Mouse (Mus musculus) hindbrain, embryonic 16.5 days (tissue): ENCODE data around the gene Rsu1. TPM values are rescaled to one million over a fixed set of nuclear protein-coding genes. Genes with fewer than 3 reads are reported as not detected.

Source experiments
- ATAC-seq: fragments of 200-750 bp; cut with Nextera tagmentation; 2 replicates; pipeline ENCODE4 v1.8.0; 2017; ENCODE audit warnings: moderate TSS enrichment, moderate library complexity
- H3K27ac ChIP-seq: fragments of 300-500 bp; sonication (generic); 2 replicates; pipeline ENCODE4 v1.5.1; 2014; ENCODE audit warnings: low read depth, mild to moderate bottlenecking, control low read depth, low read length, moderate library complexity
- H3K27me3 ChIP-seq: fragments of 300-500 bp; sonication (generic); replicated peaks from 2 replicates; pipeline ENCODE4 v1.6.1; 2014; ENCODE audit warnings: low read length; ENCODE audit not compliant: control insufficient read depth, insufficient read depth
- H3K36me3 ChIP-seq: fragments of 300-500 bp; sonication (generic); 2 replicates; pipeline ENCODE4 v1.6.1; 2014; ENCODE audit warnings: mild to moderate bottlenecking, low read length, moderate library complexity, mixed read lengths; ENCODE audit not compliant: control insufficient read depth, insufficient read depth
- H3K4me1 ChIP-seq: fragments of 300-500 bp; sonication (generic); 2 replicates; pipeline ENCODE4 v1.6.1; 2014; ENCODE audit warnings: low read depth, low read length; ENCODE audit not compliant: control insufficient read depth, insufficient read depth
- H3K4me2 ChIP-seq: fragments of 300-500 bp; sonication (generic); 2 replicates; pipeline ENCODE4 v1.6.1; 2014; ENCODE audit warnings: mild to moderate bottlenecking, low read length, control low read depth, moderate library complexity
- H3K4me3 ChIP-seq: fragments of 300-500 bp; sonication (generic); 2 replicates; pipeline ENCODE4 v1.5.1; 2014; ENCODE audit warnings: mild to moderate bottlenecking, low read length, control low read depth, moderate library complexity
- H3K9ac ChIP-seq: fragments of 300-500 bp; sonication (generic); 2 replicates; pipeline ENCODE4 v1.6.1; 2014; ENCODE audit warnings: low read depth, mild to moderate bottlenecking, control low read depth, low read length, moderate library complexity
- H3K9me3 ChIP-seq: fragments of 300-500 bp; sonication (generic); 2 replicates; pipeline ENCODE4 v1.6.1; 2014; ENCODE audit warnings: mild to moderate bottlenecking, low read length, moderate library complexity; ENCODE audit not compliant: control insufficient read depth
- WGBS: fragments of 180-500 bp; shearing (Covaris S2); extraction: QIAGEN DNeasy Blood & Tissue Kit; methylation state at CpG from one replicate; pipeline ENCODE4 v1.1.7; 2014; 5-methylcytosine and 5-hydroxymethylcytosine counted together
- polyA plus RNA-seq: library from polyadenylated mRNA; unstranded; fragments of >200 nt; fragmentation: Nextera tagmentation; extraction: Ambion mirVana; gene quantifications from 2 replicates; pipeline ENCODE4 v1.2.1, GENCODE M21; 2015

Rsu1 gene
- polyA plus RNA-seq, 1 experiment from 2014 or later = 97.5 TPM

- H3K9ac ChIP-seq = no peak overlapping the region
- H3K9me3 ChIP-seq = no peaks in the 10 kb centered on the region
- no peak overlapping the region for H3K4me3 ChIP-seq
- H3K27ac ChIP-seq = no peak overlapping the region
- no peak for ATAC-seq
- WGBS = 75% methylated on average over 6 of the region's 6 CpGs
- H3K4me2 ChIP-seq = no peak overlapping the region
- H3K36me3 ChIP-seq = no peaks in the 10 kb centered on the region
- no peaks in the 10 kb centered on the region for H3K27me3 ChIP-seq
- no peaks in the 10 kb centered on the region for H3K4me1 ChIP-seq
Measured at GRCm38 (mm10) chr2:13145245-13145644, 126.0 kb downstream of the Rsu1 start.

- Histone ChIP-seq H3K9me3 (no peaks in the 10 kb centered on the region), H3K4me2 (no peak overlapping the region), H3K4me3 (no peak overlapping the region), H3K27me3 (no peaks in the 10 kb centered on the region), H3K4me1 (0 out of 2 replicates have a peak, but pooled peaks cover 2% of the 10 kb centered on the region), H3K27ac (no peak overlapping the region), H3K36me3 (no peaks in the 10 kb centered on the region), H3K9ac (no peak overlapping the region)
- no peak for ATAC-seq
- WGBS = 88% methylated on average over 2 of the region's 2 CpGs
Measured at GRCm38 (mm10) chr2:13134890-13135289, 136.3 kb downstream of the Rsu1 start.

GRCm38 (mm10) chr2:13132841-13133240 lies 138.4 kb downstream of the Rsu1 start:
- no peak overlapping the region for H3K9ac ChIP-seq
- 0 out of 2 replicates have a peak, but pooled peaks cover 3% of the 10 kb centered on the region for H3K4me1 ChIP-seq
- no peak for ATAC-seq
- no peaks in the 10 kb centered on the region for H3K27me3 ChIP-seq
- WGBS = 93% methylated on average over 8 of the region's 8 CpGs
- no peaks in the 10 kb centered on the region for H3K36me3 ChIP-seq
- no peak overlapping the region for H3K4me2 ChIP-seq
- no peak overlapping the region for H3K4me3 ChIP-seq
- no peaks in the 10 kb centered on the region for H3K9me3 ChIP-seq
- H3K27ac ChIP-seq = no peak overlapping the region

GRCm38 (mm10) chr2:13132406-13132805 lies 138.8 kb downstream of the Rsu1 start:
- Histone ChIP-seq H3K9ac (no peak overlapping the region), H3K4me3 (no peak overlapping the region), H3K4me1 (0 out of 2 replicates have a peak, but pooled peaks cover 3% of the 10 kb centered on the region), H3K36me3 (no peaks in the 10 kb centered on the region), H3K9me3 (no peaks in the 10 kb centered on the region), H3K27ac (no peak overlapping the region), H3K4me2 (no peak overlapping the region), H3K27me3 (no peaks in the 10 kb centered on the region)
- 85% methylated on average over 8 of the region's 8 CpGs for WGBS
- ATAC-seq = no peak

- H3K36me3 ChIP-seq = no peaks in the 10 kb centered on the region
- peak; percentile 78 for ATAC-seq
- H3K4me3 ChIP-seq = no peak overlapping the region
- no peak overlapping the region for H3K27ac ChIP-seq
- WGBS = 17% methylated on average over 10 of the region's 10 CpGs
- no peaks in the 10 kb centered on the region for H3K9me3 ChIP-seq
- no peaks in the 10 kb centered on the region for H3K27me3 ChIP-seq
- 0 out of 2 replicates have a peak, but pooled peaks cover 3% of the 10 kb centered on the region for H3K4me1 ChIP-seq
- peak overlapping the region; percentile 48 for H3K4me2 ChIP-seq
- H3K9ac ChIP-seq = peak overlapping the region; percentile 6; the same call in 1 of the 2 replicates
Measured at GRCm38 (mm10) chr2:13129859-13130258, 141.4 kb downstream of the Rsu1 start.

GRCm38 (mm10) chr2:13129337-13129736 lies 141.9 kb downstream of the Rsu1 start:
- Histone ChIP-seq H3K27ac (no peak overlapping the region), H3K9ac (peak overlapping the region; percentile 41; the same call in 1 of the 2 replicates), H3K9me3 (no peaks in the 10 kb centered on the region), H3K4me1 (0 out of 2 replicates have a peak, but pooled peaks cover 3% of the 10 kb centered on the region), H3K4me2 (peak overlapping the region; percentile 48), H3K4me3 (peak overlapping the region; percentile 10), H3K27me3 (no peaks in the 10 kb centered on the region), H3K36me3 (no peaks in the 10 kb centered on the region)
- ATAC-seq = peak; percentile 68
- 16% methylated on average over 10 of the region's 10 CpGs for WGBS

GRCm38 (mm10) chr2:13120461-13120860 lies 150.8 kb downstream of the Rsu1 start:
- Histone ChIP-seq H3K27ac (no peak overlapping the region), H3K9me3 (no peaks in the 10 kb centered on the region), H3K4me1 (no peaks in the 10 kb centered on the region), H3K36me3 (no peaks in the 10 kb centered on the region), H3K27me3 (no peaks in the 10 kb centered on the region), H3K4me3 (no peak overlapping the region), H3K9ac (no peak overlapping the region), H3K4me2 (no peak overlapping the region)
- 87% methylated on average over 5 of the region's 5 CpGs for WGBS
- ATAC-seq = no peak

GRCm38 (mm10) chr2:13117896-13118295 lies 153.3 kb downstream of the Rsu1 start:
- Histone ChIP-seq H3K9ac (no peak overlapping the region), H3K4me1 (no peaks in the 10 kb centered on the region), H3K4me3 (no peak overlapping the region), H3K9me3 (no peaks in the 10 kb centered on the region), H3K27ac (no peak overlapping the region), H3K27me3 (no peaks in the 10 kb centered on the region), H3K36me3 (no peaks in the 10 kb centered on the region), H3K4me2 (no peak overlapping the region)
- WGBS = 79% methylated on average over 4 of the region's 4 CpGs
- no peak for ATAC-seq

GRCm38 (mm10) chr2:13106531-13106930 lies 164.7 kb downstream of the Rsu1 start:
- Histone ChIP-seq H3K9me3 (no peaks in the 10 kb centered on the region), H3K4me3 (no peak overlapping the region), H3K4me1 (no peaks in the 10 kb centered on the region), H3K9ac (no peak overlapping the region), H3K4me2 (no peak overlapping the region), H3K36me3 (no peaks in the 10 kb centered on the region), H3K27me3 (no peaks in the 10 kb centered on the region), H3K27ac (no peak overlapping the region)
- 20% methylated on average over 4 of the region's 4 CpGs for WGBS
- ATAC-seq = no peak

GRCm38 (mm10) chr2:13104388-13104787 lies 166.8 kb downstream of the Rsu1 start:
- no peak overlapping the region for H3K4me3 ChIP-seq
- H3K9ac ChIP-seq = no peak overlapping the region
- H3K27me3 ChIP-seq = no peaks in the 10 kb centered on the region
- no peak overlapping the region for H3K4me2 ChIP-seq
- no peaks in the 10 kb centered on the region for H3K4me1 ChIP-seq
- WGBS = 42% methylated on average over 2 of the region's 2 CpGs
- H3K27ac ChIP-seq = no peak overlapping the region
- no peaks in the 10 kb centered on the region for H3K36me3 ChIP-seq
- H3K9me3 ChIP-seq = no peaks in the 10 kb centered on the region
- no peak for ATAC-seq
